Mouse (Mus musculus) embryo, embryonic 11 days (tissue): Measurements from ENCODE around the gene Myo10.

Experiments used
- DNase-seq: peaks from one replicate; pipeline ENCODE4 v3.0.0-alpha.2; 2015

Myo10 gene

DNA sequence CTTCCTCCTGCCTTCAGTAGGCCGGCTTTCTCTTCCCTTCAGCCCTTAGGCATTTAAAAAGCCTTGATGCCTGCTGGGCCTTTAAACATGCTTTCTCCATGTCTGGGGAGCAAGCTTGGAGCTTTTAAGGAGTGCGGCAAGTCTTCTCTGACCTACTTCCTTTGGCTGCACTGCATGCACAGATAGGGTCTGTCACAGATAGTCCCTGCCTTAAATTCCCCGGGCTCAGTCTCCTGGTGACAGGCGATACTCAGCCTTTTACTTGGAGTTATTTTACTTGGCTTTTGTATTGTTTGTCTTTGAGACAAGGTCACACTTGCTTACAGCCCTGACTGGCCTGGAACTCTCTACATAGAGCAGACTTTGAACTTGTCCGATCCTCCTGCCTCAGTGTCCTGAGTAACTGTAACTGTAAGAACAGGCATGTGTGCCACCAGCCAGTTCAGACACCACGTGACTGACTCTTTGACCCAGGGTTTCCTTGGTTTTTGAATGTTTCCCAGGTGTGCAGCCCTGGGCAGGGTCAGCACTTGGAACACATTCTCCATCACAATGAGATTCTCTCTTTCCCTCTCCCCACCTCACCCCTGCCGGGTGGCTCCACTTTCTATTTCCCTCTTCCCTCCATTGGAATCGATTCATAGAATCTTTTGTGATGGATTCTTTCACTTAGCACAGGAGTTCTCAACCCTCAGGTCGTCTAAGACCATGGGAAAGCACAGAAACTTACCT lies 147.4 kb downstream of the Myo10 start:
- DNase-seq = no peak

DNA sequence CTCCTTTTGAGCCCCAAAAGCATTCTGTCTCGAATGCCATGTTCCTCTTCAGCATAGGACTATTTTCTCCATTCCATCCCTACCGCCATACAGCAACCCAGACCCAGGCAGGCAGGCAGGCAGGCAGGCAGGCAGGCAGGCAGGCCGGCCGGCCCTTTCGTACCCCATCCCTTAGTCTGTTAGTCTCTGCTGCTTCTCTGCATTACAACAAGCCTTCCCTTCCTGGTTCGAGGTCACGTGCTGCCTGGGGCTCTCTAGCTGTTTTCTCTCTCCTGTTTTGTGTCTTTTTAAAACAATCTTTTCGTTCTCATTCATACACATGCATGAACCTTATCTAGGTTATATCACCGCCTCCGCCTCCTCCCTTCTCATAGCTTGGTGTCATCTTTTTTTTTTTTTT lies 149.5 kb downstream of the Myo10 start:
- no peak for DNase-seq

DNA sequence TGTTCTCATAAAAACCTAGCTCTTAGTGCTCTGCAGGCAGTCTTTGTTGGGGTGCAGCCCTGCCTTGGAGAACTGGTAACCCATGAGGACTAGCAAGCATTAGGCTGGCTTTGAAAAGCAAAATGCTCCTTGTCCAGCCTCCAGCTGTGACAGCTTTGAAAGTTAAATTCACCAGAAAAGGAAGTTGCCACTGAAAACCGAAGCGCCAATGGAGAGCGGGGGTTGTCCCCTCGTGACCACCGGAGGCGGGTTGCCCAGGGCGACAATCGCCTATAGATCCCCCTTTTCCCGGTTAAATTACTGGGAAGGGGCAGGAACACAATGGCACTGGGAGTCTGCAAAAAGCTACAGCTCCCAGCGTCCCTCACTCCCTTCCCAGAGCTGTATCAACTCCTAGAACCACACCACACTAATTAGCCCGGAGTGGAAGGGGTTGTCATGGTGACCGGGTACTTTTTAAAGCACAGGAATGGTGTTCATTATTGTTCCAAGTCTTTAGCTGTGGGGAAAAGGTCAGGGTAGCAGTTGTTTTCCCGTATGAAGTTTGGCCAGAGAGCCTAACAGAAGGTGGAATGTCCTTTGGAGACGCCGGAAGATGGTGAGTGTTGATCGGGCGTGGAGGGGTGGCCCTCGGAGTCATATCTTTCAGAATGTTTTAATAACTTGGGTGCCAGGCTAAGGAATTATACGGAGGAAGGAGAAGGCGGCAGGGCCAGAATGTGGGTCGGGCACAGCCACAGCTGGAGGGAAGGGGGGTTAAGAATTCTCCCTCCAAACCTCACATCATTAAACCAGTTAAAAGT lies 151.6 kb downstream of the Myo10 start:
- DNase-seq = peak; percentile 93

DNA sequence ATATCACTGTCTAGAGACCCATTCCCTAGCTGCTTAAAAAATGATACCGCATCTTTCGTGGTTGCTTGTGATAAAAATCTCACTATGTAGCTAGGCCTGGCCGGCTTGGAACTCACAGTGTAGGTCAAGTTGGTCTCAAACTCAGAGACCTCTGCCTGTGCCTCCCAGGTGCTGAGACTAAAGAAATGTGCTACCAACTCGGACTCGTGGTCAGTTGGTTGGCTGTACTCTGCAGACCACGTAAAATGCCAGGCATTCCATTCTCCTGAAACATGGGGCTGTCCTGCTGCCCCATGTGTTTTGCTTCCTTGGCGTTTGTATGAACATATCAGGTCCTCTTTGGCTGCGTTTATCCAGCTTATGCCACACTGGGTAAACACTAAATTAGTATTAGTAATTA lies 156.6 kb downstream of the Myo10 start:
- no peak for DNase-seq

DNA sequence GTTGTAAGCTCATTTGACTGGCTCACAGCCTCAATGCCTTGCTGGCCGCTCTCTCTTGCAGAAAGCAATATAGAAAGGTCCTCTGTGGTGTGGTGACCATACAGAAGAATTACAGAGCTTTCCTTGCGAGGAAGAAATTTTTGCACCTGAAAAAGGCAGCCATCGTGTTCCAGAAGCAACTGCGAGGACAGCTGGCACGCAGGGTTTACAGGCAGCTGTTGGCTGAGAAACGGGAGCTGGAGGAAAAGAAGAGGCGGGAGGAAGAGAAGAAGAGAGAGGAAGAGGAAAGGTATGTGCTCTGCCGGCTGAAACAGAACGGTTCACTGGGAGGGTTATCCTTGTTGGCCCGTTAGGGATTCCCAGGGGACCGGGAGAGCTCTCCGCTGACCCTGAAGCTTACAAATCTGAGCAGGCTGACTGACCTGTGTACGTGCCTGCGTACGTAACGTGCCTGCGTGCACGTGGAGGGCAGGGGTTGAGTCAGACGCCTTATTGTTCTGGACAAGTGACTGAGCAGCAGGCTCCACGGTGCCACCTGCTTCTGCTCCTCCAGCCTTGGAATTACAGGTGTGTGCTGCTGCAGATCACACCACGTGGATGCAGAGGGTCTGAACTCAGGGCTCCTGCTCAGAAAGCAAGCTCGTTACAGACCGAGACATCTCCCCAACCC lies 157.3 kb downstream of the Myo10 start:
- no peak for DNase-seq

DNA sequence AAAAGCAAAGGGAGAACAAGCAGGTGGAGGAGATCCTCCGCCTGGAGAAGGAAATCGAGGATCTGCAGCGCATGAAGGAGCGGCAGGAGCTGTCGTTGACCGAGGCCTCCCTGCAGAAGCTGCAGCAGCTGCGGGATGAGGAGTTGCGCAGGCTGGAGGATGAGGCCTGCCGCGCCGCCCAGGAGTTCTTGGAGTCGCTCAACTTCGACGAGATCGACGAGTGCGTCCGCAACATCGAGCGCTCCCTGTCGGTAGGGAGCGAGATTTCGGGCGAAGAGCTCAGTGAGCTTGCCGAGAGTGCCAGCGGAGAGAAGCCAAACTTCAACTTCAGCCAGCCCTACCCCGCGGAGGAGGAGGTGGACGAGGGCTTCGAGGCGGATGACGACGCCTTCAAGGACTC lies 158.7 kb downstream of the Myo10 start:
- DNase-seq = no peak

DNA sequence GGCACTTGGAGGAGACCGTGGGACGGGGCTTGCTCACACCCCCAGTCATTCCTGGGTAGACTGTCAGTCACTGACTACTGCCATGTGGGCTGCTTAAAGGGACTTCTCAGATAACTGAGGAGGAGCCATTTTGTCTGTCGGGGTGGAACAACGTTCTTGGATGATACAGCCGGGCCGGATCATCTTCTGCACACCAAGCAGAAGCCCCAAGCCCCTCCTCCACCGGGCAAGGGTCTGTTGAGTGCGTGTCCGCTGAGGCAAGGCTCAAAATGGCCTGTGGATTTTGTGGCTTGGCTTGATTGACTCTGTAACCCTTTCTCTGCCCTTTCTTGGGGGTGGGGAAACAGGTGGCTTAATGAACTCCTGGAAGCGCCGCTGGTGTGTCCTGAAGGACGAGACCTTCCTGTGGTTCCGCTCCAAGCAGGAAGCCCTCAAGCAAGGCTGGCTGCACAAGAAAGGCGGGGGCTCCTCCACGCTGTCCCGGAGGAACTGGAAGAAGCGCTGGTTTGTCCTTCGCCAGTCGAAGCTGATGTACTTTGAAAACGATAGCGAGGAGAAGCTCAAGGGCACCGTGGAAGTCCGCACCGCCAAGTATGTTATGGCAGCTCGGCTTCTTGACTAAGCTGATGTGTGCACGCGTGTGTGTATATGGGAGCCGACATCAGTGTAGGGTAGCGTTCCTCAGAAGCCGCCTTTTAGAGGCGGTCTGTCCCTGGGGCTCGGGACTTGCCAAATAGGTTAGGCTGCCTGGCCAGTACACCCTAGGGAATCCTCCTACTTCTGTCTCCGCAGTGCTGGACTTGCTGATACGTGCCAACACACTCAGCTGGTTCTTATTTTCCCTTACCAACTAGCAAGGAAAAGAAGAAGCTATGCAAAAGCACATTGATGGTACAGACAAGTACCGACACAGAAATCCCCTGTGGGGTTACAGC lies 163.4 kb downstream of the Myo10 start:
- no peak for DNase-seq

DNA sequence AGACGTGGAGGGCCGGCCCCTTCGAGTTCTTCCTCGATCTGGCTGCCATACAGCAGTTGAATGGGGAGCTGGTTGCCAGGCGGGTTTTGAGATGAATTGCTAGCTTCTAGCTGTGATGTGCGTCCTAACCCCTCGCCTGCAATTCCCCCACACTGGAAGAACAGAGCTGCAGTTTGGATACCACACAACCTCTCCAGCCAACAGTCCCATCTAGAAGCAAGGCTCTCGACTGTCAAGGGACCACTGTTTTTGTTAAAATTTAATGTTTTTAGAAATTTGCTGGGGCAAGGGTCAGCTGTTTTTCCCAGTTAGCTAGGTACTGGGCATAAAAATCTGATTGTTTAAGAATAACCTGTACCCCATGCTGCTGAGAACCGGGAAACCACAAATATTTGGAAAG lies 165.1 kb downstream of the Myo10 start:
- DNase-seq = no peak

DNA sequence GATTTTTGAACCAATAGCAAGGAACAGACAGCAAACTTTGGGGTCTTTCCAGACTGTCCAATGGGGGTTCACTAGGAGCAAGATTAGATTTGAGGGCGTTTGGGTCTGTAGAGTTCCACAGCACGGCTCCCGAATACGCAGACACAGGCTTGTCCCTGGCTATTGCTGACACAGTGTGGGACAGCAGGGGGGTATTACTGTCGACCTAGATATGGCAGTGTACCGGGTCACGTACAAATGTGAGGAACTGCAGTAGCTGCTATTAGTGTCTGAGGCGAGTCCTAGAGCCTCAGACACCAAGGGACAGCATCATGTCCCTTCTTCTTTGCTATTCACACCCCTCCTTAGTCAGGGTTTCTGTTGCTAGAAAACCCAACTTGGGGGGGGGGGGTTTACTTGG lies 165.6 kb downstream of the Myo10 start:
- no peak for DNase-seq

DNA sequence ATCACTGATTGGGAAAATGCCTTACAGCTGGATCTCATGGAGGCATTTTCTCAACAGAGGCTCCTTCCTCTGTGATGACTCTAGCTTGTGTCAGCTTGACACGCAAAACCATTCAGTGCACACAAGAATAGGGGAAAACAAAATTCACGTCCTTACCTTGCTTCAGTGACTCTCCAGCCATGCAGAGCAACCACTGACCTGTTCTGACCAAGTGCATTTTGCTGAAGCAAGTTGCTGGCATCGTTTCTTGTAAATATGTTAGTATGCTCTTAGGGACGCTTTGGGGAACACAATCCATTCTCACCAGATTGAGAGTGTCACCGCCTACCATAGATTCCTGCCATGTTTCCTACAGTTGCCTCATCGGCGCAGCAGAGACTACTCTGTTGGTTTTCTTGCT lies 166.2 kb downstream of the Myo10 start:
- no peak for DNase-seq

DNA sequence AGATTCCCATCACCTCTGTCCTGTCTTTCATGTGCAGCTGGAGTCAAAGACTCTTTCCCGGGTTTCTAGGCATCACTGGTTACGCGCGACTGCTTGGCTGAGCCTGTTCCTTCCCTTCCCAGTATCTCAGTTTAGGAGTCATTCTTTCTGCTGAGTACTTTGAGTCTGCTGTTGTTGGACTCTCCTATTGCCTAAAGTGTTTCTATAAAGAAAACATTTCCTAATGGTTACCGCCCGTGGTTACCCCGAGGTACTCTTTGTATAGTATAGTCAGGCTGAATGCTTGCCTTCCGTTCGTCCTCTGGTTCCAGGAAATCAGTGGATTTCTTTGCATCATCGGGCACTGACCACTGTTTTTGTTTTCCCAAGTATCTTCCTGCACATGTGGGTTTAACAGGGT lies 166.9 kb downstream of the Myo10 start:
- DNase-seq = no peak

DNA sequence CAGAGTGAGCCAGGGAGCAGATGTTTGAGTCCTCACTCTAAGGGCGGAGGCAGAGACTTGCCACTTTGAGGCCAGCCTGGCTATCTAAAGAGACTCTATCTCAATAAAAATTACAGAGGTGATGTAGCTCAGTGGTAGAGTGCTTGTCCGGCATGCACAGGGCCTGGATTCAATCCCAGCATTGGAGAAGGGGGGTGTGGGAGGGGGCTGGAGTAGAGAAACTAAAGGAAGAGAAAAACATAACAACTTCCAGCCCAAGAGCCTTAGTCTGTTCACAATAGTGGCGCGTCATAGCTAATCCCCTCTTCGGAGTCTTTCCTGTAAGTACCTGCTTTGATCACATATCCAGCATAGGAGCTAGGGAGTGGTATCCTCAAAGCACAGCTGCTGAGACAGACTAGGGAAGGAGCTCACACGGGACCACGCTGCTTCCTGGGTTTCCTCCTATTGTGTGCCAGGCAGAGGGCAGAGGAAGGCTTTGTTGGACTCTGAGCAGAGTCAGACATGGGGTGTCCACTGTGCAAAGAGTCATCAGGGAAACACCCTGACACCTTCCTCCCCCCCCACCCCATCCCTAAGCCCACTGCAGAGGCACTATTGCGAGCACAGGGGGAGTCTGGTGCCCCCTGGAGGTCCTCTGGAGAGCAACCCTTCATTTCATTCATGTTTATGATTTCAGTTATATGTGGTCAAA lies 169.5 kb downstream of the Myo10 start:
- no peak for DNase-seq

DNA sequence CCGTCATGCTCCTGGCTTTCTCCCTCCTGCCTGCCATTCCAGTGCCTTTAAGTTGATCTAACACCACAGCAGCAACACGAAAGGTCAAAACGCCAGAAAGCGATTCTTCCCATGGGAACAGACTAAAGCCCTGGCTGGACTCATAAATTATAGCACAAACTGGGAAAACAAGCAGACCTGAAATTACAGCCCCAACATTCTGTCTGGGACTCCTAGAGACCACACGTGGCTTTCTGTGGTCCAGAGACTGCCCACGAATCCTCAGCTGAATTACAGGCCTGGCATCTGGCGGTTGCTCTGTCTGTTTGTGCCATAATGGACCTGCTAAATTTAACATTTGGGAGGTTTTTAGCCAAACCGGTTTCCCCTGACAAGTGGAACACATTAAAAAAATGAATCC lies 171.8 kb downstream of the Myo10 start:
- peak; percentile 44 for DNase-seq

DNA sequence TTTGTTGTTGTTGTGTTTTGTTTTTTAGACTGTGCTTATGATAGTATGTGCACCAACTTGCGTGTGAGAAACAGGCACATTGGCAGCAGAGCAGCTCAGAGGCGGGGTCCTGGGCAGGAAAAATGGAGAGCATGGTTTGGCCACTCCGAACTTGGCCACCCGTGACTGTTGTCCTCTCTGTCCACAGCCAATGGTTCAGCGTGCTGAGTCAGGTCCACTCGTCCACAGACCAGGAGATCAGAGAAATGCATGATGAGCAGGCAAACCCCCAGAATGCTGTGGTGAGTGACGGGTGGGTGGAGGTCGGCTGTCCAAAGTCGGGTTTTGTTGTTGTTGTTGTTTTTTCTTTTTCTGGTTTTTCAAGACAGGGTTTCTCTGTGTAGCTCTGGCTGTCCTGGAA lies 173.2 kb downstream of the Myo10 start:
- no peak for DNase-seq

DNA sequence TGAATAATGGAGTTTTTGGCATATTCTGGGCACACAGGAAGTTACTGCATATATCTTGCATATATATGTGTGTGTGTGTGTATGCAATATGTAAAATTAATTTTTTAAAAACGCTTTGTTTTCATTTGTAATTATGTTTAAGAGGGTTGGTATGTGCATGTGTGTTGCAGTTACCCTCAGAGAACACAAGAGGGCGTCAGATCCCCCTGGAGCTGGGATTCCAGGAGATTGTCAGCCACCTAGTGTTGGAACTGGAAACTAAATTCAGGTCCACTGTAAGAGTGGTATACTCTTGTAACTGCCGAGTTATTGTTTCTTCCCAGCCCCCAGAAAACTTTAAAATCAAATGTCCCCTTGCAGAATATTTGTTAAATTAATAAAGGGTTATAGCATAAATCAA lies 174.0 kb downstream of the Myo10 start:
- DNase-seq = peak; percentile 65

DNA sequence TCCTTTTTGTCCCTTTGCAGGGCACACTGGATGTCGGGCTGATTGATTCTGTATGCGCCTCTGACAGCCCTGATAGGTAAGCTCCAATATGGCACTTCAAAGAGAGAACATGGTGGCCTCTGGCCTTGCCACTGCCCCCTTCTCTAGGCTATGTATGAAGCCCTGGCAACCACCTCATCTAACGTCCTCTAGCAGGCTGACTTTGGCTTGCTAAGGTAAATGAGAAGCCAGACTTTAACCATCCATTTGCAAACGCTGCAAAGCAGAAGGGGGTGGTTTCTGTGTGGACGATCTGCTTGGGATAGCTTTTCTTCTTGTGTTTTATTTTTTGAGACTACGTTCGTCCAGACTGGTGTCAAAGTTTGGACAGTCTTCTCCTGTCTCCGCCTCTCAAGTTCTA lies 174.9 kb downstream of the Myo10 start:
- no peak for DNase-seq

DNA sequence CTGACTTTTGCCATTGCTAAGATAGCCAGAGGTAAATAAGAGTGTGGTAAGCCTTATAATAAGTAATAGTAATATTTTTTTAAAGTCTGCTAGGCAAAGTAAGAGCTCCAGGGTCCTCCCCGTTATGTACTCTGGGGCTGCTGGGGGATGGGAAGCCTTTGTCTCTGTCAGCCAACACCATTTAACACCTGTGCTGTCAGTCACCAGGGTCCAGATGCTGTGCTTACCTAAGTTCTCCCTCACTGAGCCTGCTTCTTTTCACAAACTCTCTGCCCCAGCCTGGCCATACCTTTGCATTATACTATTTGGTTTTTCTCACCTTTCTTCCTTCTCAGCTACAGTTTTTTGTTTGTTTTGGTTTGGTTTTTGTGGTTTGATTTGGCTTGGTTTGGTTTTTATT lies 175.6 kb downstream of the Myo10 start:
- DNase-seq = no peak

DNA sequence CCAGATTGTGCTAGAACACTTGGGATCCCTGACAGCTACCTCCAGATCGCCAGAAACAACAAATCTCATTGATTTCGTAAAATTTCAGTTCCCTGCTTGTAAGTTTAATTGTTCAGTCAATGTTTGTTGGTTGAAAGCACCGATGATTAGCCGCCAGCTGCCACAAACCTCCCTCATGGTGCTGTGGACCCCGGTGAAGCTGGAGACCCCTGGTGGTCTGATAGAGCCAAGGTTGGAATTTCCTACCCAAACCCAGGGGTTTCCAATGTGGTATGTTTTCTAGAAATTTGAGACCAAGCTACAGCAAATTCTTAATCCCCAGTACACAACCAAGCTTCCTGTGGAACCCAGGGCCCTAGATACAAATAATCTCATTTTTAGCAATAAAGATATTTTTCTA lies 179.4 kb downstream of the Myo10 start:
- DNase-seq = no peak

DNA sequence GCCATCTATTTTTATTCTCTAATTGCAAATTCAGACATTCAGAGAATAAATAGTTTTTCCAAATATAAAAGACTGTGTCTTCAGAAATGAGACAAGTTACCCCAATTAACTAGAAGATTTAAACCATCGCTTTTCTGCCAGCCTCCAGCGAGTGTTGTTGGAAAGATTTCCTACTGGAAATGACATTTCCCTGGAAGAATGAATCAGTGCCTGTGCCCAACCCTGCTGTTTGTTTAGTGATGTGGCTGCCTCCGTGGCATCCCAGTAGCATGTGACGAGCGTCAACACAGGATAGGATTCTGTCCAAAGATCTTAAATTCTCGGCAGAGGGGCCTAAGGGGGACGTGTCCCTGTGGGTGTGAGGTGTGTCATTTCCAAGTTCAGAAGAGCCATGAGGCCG lies 179.9 kb downstream of the Myo10 start:
- DNase-seq = no peak

DNA sequence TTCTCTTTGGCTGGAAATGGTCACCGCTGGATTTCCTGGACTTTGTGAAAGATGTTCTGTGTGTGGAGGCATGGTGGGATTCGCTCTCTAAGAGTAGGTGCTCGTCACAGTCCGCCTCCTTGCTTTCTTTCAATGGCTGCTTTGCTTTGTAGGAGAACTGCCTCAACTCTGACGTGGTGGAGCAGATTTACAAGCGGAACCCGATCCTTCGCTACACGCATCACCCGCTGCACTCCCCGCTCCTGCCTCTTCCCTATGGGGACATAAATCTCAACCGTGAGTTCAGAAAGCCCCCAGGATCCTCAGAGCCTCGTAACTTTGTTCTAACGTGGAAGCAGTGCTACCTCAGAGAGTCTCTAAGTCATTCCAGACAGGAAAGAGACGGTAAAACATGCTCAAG lies 180.8 kb downstream of the Myo10 start:
- peak; percentile 35 for DNase-seq

DNA sequence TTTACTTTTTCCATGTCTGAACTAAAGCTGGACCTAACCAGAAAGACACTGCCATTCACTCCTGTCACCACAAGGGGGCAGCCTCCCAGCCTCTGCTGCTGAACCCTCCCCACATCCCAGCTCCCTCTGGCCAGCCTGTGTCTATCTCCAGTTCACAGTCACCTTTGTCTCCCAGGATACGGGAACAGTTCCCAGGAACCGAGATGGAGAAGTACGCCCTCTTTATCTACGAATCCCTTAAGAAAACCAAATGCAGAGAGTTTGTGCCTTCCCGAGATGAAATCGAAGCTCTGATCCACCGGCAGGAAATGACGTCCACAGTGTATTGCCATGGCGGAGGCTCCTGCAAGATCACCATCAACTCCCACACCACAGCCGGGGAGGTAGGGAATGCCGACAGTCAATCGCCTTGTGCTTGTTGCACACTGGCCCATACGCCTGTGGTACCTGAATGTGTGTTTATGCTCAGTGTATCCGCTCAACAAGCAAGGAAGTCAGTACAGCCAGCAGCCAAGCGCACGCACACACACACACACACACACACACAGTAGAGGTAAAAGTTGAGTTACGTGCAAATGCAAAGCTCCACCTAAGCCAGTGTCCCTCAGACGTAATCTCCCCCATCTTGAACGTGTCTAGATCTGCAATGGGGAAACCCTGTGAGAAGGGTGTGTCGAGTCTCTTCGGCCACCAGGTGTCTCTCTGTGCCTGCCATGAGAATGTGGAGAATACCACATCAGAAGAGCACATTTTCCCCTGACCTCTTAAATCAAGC lies 183.2 kb downstream of the Myo10 start:
- DNase-seq = peak; percentile 70

DNA sequence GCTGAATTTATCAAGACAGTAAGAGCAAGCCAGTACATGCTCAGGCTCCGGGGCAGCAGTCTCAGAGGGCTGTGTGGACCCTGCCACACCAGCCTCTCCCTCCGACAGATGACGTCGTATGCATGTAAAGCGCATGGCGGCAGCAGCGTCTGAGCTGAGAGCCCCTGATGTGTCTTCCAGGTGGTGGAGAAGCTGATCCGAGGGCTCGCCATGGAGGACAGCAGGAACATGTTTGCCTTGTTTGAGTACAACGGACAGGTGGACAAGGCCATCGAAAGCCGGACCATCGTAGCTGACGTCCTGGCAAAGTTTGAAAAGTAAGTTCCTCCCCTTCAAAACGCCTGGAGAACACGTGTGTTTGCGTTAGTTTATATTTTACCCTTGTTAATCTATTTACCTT lies 184.0 kb downstream of the Myo10 start:
- no peak for DNase-seq
